Mouse (Mus musculus): ENCODE results near the gene Lamc3.

The Lamc3 gene

GRCm38 (mm10) chr2:31990961-31991360, 103.9 kb downstream of the Lamc3 start:
- DNase-seq: no peak

- no peak for DNase-seq
These were observed 107.8 kb downstream of the Lamc3 start for GRCm38 (mm10) chr2:31994896-31995295.

- no peak for DNase-seq
These were observed 109.0 kb downstream of the Lamc3 start for GRCm38 (mm10) chr2:31996060-31996459.
